Mouse (Mus musculus): ENCODE measurements at regions not wholly inside any gene's neighbourhood (a gene's known extent, or its start where the extent isn't known, plus 50 kb on each side); places are given as distances from the start of the nearest gene placed in this dataset.

DNA sequence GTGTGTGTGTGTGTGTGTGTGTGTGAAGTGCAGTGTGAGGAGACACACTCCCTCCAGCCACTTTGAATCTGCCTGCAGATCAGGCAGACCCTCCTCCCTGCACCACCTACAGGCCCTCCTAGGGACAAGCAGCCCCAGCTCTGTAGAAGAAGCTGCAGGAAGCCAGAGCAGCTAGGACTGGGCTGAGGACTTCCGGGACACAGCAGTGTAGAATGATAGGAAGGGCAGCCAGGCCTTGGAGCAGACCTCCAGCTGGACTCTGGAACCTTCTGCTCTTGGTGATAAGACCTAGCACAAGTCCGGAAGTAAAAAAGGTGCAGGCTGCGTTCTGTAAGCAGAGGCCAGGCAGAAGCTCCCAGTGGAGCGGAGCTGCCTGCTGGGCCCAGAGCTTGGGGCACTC, 95.8 kb upstream of the Trpm1 start:
- Histone ChIP-seq H3K4me2 (replicated peaks) (no peak overlapping the region), H3K9me3 (no peaks in the 10 kb centered on the region), H3K4me1 (replicated peaks) (0 out of 2 replicates have a peak, but pooled peaks cover 4% of the 10 kb centered on the region), H3K27me3 (no peaks in the 10 kb centered on the region), H3K36me3 (no peaks in the 10 kb centered on the region), H3K27ac (no peak overlapping the region), H3K9ac (replicated peaks) (no peak overlapping the region), H3K4me3 (replicated peaks) (no peak overlapping the region)
- WGBS, result 58% methylated on average over 4 of the region's 4 CpGs
- no peak for ATAC-seq

DNA sequence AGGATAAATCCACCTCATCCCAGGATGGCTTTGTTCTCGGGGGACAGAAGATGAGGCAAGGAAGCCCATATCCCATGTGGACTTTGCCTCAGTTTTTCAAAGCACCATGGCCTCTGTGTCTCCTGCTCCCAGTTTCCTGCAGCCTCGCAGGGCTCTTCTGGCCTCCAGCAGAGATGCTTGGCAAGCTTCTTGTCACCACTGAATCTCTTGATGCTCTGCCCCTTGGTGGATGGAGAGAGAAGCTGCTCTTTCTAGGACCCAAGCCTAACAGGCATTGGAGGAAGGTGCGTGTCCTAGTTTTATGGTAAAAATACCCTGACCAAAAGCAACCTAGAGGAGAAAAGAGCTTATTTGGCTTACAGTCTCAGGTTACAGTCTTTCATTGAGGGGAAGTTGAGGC, 97.1 kb upstream of the Trpm1 start:
- Histone ChIP-seq H3K27me3 (no peaks in the 10 kb centered on the region), H3K4me1 (replicated peaks) (0 out of 2 replicates have a peak, but pooled peaks cover 4% of the 10 kb centered on the region), H3K9me3 (no peaks in the 10 kb centered on the region), H3K36me3 (no peaks in the 10 kb centered on the region), H3K4me3 (replicated peaks) (no peak overlapping the region), H3K9ac (replicated peaks) (no peak overlapping the region), H3K4me2 (replicated peaks) (no peak overlapping the region), H3K27ac (no peak overlapping the region)
- ATAC-seq, result no peak
- WGBS, result 83% methylated on average over 3 of the region's 3 CpGs

DNA sequence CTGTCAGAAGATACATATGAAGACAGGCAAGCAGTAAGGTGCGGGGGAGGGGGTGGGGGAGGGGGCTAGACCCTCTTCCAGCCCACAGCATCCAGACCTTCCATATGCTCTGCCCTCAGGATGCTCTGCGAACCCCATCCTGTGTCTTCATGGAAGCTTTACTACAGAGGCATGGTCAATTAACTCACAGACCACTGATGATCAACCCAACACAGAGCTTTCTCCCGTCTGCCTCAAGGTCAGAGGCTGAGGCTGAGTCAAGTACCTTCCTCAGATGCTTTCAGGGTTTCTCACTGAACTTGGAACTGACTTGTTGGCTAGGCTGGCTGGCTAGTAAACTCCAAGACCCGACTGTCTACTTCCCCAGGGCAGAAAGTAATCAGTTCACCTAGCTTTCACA, 98.6 kb upstream of the Trpm1 start:
- no peaks in the 10 kb centered on the region for H3K36me3 ChIP-seq
- ATAC-seq, result no peak
- WGBS, result 83% methylated on average over 4 of the region's 4 CpGs
- H3K4me1 ChIP-seq (replicated peaks), result 0 out of 2 replicates have a peak, but pooled peaks cover 4% of the 10 kb centered on the region
- no peak overlapping the region for H3K9ac ChIP-seq (replicated peaks)
- H3K4me2 ChIP-seq (replicated peaks), result no peak overlapping the region
- H3K27ac ChIP-seq, result no peak overlapping the region
- no peak overlapping the region for H3K4me3 ChIP-seq (replicated peaks)
- H3K27me3 ChIP-seq, result no peaks in the 10 kb centered on the region
- H3K9me3 ChIP-seq, result no peaks in the 10 kb centered on the region

DNA sequence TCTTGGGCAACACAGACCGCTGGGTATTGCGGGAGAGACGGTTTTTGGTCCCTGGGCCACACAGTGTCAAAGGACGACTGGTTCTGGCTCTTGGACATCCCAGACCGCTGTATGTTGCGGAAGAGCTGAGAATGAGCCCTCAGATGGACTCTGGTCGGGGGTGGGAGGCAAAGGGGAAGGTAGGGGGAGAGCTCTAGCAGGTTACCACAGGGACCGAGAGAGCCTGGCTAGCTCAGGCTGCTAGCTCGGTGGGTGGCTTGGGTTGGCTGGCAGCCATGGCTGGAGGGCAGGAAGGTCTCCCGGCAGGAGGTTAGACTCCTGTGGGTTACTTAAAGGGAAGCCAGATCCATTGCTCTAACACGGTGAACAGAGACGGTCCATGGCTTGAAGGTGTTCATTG, 99.9 kb upstream of the Trpm1 start:
- Histone ChIP-seq H3K4me3 (replicated peaks) (no peak overlapping the region), H3K9ac (replicated peaks) (no peak overlapping the region), H3K4me1 (replicated peaks) (peaks cover 12% of the 10 kb centered on the region), H3K9me3 (no peaks in the 10 kb centered on the region), H3K36me3 (no peaks in the 10 kb centered on the region), H3K27ac (no peak overlapping the region), H3K4me2 (replicated peaks) (no peak overlapping the region), H3K27me3 (no peaks in the 10 kb centered on the region)
- 59% methylated on average over 12 of the region's 12 CpGs for WGBS
- ATAC-seq, result no peak

DNA sequence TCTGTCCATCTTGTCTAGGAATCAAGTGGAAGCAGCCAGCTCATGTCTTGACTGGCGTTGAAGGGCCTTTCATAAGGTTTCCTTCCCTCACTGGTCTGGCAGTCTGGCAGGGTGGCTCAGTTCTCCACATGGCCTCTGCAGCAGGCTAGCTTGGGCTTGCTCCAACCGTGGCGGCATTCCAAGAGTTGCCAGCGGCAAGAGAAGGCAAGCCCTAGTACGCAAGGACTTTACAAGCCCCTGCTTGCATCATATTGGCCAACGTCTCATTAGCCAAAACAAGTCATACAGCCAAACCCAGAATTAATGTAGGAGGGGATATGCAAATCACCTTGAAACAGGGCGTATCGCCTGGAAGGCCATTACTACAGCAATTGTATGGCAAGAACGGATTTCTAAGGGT, 101.2 kb upstream of the Trpm1 start:
- H3K36me3 ChIP-seq, result no peaks in the 10 kb centered on the region
- no peak overlapping the region for H3K9ac ChIP-seq (replicated peaks)
- 91% methylated on average over 9 of the region's 9 CpGs for WGBS
- no peak overlapping the region for H3K4me3 ChIP-seq (replicated peaks)
- no peak overlapping the region for H3K27ac ChIP-seq
- no peaks in the 10 kb centered on the region for H3K27me3 ChIP-seq
- no peaks in the 10 kb centered on the region for H3K9me3 ChIP-seq
- H3K4me2 ChIP-seq (replicated peaks), result no peak overlapping the region
- H3K4me1 ChIP-seq (replicated peaks), result peaks cover 17% of the 10 kb centered on the region
- ATAC-seq, result no peak

DNA sequence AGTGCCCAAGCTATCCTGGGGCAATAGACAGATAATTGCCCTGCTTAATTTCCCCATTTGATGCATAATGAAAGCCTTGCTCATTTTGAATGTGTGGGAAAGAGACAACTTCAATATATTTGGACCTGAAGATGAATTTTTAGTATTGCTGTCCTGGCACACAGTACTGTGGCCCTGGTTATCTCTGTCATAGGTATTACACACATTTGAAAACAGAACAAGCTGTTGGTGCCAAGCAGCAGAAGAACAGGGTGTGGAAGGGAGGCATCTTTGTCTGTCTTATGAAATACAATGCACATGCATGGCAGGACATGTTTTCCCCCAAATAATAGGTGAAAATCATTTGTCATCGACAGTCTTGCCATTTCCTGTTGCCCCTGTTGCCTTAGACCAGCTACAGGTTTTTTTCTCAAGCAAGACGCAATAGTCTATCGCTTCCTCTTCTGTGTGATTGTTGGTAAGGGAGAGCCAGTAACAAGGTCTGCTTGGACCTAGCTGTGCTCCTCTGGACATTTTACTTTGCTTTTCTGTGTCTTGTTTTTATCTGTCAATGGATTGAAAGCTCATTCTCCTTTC, 102.7 kb upstream of the Trpm1 start:
- no peaks in the 10 kb centered on the region for H3K9me3 ChIP-seq
- no peak overlapping the region for H3K27ac ChIP-seq
- H3K9ac ChIP-seq (replicated peaks), result no peak overlapping the region
- 95% methylated on average over 3 of the region's 3 CpGs for WGBS
- H3K27me3 ChIP-seq, result no peaks in the 10 kb centered on the region
- ATAC-seq, result no peak
- H3K4me1 ChIP-seq (replicated peaks), result peaks cover 17% of the 10 kb centered on the region
- no peak overlapping the region for H3K4me2 ChIP-seq (replicated peaks)
- no peaks in the 10 kb centered on the region for H3K36me3 ChIP-seq
- H3K4me3 ChIP-seq (replicated peaks), result no peak overlapping the region

DNA sequence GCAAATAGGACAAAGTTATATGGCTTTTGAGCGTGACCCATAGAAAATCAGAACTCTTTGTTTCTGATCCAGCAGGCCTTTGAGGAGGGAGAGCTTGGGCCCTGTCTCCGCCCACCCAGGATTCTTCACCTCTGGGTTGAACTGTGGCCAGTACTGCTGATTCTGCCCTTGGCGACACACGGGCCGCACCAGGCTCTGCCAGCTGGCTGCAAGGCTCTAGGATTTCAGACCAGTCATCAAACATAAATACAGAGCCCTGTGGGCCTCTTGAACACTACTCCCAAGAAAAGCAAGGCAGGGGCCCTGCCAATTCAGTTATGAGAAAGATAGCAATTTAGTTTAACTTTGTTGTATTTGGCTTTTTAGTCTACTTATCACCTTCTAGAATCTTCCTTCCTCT, 103.4 kb upstream of the Trpm1 start:
- peaks cover 17% of the 10 kb centered on the region for H3K4me1 ChIP-seq (replicated peaks)
- no peak overlapping the region for H3K9ac ChIP-seq (replicated peaks)
- H3K27ac ChIP-seq, result no peak overlapping the region
- no peak overlapping the region for H3K4me2 ChIP-seq (replicated peaks)
- no peak overlapping the region for H3K4me3 ChIP-seq (replicated peaks)
- no peaks in the 10 kb centered on the region for H3K36me3 ChIP-seq
- no peak for ATAC-seq
- 82% methylated on average over 5 of the region's 5 CpGs for WGBS
- no peaks in the 10 kb centered on the region for H3K27me3 ChIP-seq
- no peaks in the 10 kb centered on the region for H3K9me3 ChIP-seq

DNA sequence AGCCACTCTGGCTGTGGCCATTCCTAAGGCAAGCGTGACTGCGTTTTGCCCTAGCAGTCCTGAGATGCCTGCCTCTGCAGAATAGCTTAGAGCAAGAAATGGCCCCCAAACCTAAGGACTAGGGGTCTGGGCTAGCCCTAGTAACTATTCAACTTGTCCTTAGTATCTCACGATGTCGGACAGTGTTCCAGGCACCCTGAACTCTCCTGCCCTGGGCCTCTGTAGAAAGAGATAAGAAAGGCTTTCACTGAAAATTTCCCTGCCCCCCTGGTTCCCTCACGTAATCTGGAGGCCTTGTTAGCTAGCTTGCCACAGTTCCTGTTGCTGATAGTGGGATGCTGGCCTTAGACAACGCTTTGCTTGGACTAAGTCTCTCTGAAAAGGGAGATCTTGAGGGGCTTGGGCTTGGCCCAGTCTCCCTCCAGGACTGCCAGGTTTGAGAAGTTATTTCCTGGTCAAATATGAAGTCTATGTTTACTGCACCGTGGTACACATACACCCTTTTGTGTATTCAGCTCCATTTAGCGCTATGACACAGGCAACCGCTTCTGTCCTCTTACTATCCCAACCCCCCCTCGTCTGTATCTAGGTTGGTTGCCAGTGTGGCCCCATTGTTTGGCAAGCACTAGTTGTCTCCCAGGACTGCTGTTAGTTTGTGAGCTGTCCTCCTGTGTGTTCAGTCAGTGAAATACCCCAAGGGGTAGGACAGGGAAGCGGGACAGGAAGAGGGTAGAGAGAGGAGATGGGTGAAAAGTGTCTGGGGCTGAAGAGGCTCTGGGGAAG, 104.3 kb upstream of the Trpm1 start:
- peak overlapping the region; percentile 79 for H3K4me2 ChIP-seq (replicated peaks)
- H3K9ac ChIP-seq (replicated peaks), result peak overlapping the region; percentile 73
- no peaks in the 10 kb centered on the region for H3K27me3 ChIP-seq
- 75% methylated on average over 11 of the region's 11 CpGs for WGBS
- no peaks in the 10 kb centered on the region for H3K36me3 ChIP-seq
- H3K4me3 ChIP-seq (replicated peaks), result peak overlapping the region; percentile 47
- H3K9me3 ChIP-seq, result no peaks in the 10 kb centered on the region
- H3K27ac ChIP-seq, result peak overlapping the region; percentile 11; the same call in 1 of the 2 replicates
- H3K4me1 ChIP-seq (replicated peaks), result peaks cover 17% of the 10 kb centered on the region
- ATAC-seq, result no peak

DNA sequence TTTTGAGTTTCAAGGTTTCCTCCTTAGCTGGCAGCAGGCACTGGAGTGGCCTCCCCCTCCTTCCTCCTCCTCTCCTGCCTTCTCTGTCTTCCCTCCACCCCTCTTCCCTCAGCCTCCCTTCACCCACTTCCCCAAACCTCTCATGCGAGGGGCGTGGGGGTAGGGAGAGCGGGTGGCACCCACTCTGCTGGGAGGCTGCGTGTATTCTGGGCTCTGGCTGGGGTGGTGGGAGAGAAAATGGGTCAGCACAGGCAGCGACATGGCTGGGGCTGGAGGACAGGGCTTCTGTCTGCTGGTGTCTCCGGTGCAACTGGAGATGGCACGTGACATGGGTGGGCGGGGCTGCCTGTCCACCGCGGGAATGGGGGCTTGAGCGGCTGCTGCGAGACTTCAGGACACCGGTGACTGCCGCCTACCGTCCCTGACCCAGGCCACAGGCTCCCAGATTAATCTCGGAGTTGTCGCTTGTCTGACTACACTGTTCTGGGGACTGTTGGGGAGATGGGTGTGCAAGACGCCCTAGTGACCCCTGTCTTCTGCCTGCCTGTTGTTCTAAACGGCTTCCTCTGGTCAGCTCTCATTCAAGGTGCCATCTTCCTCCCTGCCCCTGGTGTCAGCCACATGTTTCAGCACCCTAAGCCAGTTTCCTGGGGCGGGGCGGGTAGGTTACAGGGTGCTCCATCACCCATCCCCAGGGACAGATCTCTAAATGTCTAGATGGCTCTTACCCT, 105.0 kb upstream of the Trpm1 start:
- H3K9me3 ChIP-seq, result no peaks in the 10 kb centered on the region
- H3K27ac ChIP-seq, result peak overlapping the region; percentile 11; the same call in 1 of the 2 replicates
- 5% methylated on average over 21 of the region's 21 CpGs for WGBS
- ATAC-seq, result peak; percentile 93
- H3K4me3 ChIP-seq (replicated peaks), result peak overlapping the region; percentile 47
- no peaks in the 10 kb centered on the region for H3K36me3 ChIP-seq
- peaks cover 17% of the 10 kb centered on the region for H3K4me1 ChIP-seq (replicated peaks)
- peak overlapping the region; percentile 79 for H3K4me2 ChIP-seq (replicated peaks)
- H3K27me3 ChIP-seq, result no peaks in the 10 kb centered on the region
- H3K9ac ChIP-seq (replicated peaks), result peak overlapping the region; percentile 73

DNA sequence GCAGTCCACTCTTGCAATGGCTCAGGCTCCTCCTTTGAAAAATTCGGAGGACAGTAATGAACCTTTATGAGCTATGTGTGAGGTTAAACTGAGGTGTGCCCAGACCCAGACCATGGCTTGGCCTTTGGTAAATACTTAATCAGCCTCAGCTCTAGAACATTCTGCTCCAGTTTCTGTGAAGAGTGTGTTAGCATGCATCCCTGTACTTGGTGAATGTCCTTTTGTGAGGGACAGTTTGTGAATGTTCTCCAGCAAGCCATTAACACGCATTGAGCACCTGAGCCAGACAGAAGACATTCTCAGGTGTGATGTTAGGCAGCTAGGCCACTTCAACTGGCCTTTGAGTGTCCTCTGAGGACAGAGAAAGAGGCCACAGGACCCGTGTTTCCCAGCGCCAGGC, 105.8 kb upstream of the Trpm1 start:
- no peak overlapping the region for H3K9ac ChIP-seq (replicated peaks)
- H3K4me3 ChIP-seq (replicated peaks), result no peak overlapping the region
- peak overlapping the region; percentile 79; the same call in 1 of the 2 replicates for H3K4me2 ChIP-seq (replicated peaks)
- peaks cover 17% of the 10 kb centered on the region for H3K4me1 ChIP-seq (replicated peaks)
- no peaks in the 10 kb centered on the region for H3K27me3 ChIP-seq
- ATAC-seq, result no peak
- no peak overlapping the region for H3K27ac ChIP-seq
- no peaks in the 10 kb centered on the region for H3K9me3 ChIP-seq
- 94% methylated on average over 4 of the region's 4 CpGs for WGBS
- no peaks in the 10 kb centered on the region for H3K36me3 ChIP-seq

DNA sequence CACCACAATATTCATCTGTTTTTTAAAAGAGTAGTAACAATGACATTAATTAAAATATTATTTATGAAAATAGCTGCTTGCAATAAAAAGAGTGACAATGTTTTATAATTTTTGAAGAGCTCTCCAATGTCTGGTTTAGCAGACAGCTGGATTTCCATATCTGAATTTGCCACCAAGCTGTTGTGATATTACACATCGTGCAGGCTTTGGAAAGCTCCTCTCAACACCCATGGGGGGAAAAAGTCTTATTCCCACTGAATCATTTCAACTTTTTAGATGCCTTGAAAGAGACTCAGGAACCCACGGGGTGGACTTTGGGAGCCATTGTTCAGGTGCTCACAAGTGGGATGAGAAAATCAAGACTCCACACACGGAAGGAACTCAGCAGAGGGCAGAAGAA, 106.6 kb upstream of the Klf13 start:
- WGBS, result 85% methylated on average over 3 of the region's 3 CpGs

DNA sequence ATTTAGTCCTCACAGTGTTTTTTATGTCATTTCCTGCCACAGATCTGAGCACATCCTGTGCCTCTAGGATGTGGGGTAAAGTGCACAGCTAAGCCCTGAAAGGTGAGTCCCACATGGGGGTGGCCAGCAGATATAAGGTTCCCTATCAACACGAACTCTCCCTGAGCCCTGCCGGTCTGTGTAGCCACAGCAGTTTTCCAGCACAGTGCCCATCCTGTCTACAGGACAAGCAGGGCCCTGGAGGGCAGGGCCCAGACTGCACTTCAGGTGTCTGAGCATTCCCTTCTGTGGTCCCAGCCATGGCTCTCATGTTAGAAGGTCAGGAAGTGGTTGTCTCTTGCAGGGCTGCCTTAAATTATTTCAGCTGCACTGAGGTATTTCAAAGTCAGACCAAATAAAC, 104.3 kb upstream of the Klf13 start:
- no peaks in the 10 kb centered on the region for H3K36me3 ChIP-seq
- H3K9ac ChIP-seq (replicated peaks), result no peak overlapping the region
- H3K4me3 ChIP-seq (replicated peaks), result no peak overlapping the region
- H3K27ac ChIP-seq, result peak overlapping the region; percentile 7; the same call in 1 of the 2 replicates
- no peak for ATAC-seq
- H3K9me3 ChIP-seq, result no peaks in the 10 kb centered on the region
- peaks cover under 1% of the 10 kb centered on the region; the same call in 1 of the 2 replicates for H3K4me1 ChIP-seq (replicated peaks)
- WGBS, result 82% methylated on average over 2 of the region's 2 CpGs
- H3K27me3 ChIP-seq, result no peaks in the 10 kb centered on the region
- H3K4me2 ChIP-seq (replicated peaks), result no peak overlapping the region

More for the DNA sequence above, 106.6 kb upstream of the Klf13 start:
- Histone ChIP-seq H3K4me1 (replicated peaks) (peaks cover 17% of the 10 kb centered on the region), H3K27me3 (no peaks in the 10 kb centered on the region), H3K9ac (replicated peaks) (no peak overlapping the region), H3K4me3 (replicated peaks) (no peak overlapping the region), H3K27ac (no peak overlapping the region), H3K4me2 (replicated peaks) (no peak overlapping the region), H3K36me3 (no peaks in the 10 kb centered on the region), H3K9me3 (no peaks in the 10 kb centered on the region)
- no peak for ATAC-seq
